Mouse (Mus musculus) lung, postnatal 0 days (tissue): ENCODE measurements around the gene St3gal2. TPM values are rescaled to one million over a fixed set of nuclear protein-coding genes. Genes with fewer than 3 reads are reported as not detected.
A peak's percentile ranks its signal among the peaks of the same experiment; 100 is the strongest.

ENCODE experiments used
- ATAC-seq: fragments of 200-750 bp; cut with Nextera tagmentation; 2 replicates; pipeline ENCODE4 v1.8.0; 2017; ENCODE audit warnings: moderate library complexity
- DNase-seq: peaks from one replicate; pipeline ENCODE4 v3.0.0-alpha.2; 2016; ENCODE audit warnings: low spot score
- H3K27ac ChIP-seq: fragments of 300-500 bp; sonication (generic); 2 replicates; pipeline ENCODE4 v1.5.1; 2014; ENCODE audit warnings: antibody characterized with exemption, mild to moderate bottlenecking, low read length, mixed read lengths
- H3K27me3 ChIP-seq: fragments of 300-500 bp; sonication (generic); replicated peaks from 2 replicates; pipeline ENCODE4 v1.6.1; 2014; ENCODE audit warnings: low read length, mixed read lengths; ENCODE audit not compliant: insufficient read depth
- H3K36me3 ChIP-seq: fragments of 300-500 bp; sonication (generic); 2 replicates; pipeline ENCODE4 v1.6.1; 2014; ENCODE audit warnings: low read length, mixed read lengths; ENCODE audit not compliant: insufficient read depth
- H3K4me1 ChIP-seq: fragments of 300-500 bp; sonication (generic); 2 replicates; pipeline ENCODE4 v1.6.1; 2014; ENCODE audit warnings: antibody characterized with exemption, low read depth, low read length, mixed read lengths; ENCODE audit not compliant: insufficient read depth
- H3K4me2 ChIP-seq: fragments of 300-500 bp; sonication (generic); replicated peaks from 2 replicates; pipeline ENCODE4 v1.6.1; 2014; ENCODE audit warnings: low read depth, mild to moderate bottlenecking, low read length, moderate library complexity, mixed read lengths
- H3K4me3 ChIP-seq: fragments of 300-500 bp; sonication (generic); 2 replicates; pipeline ENCODE4 v1.5.1; 2014; ENCODE audit warnings: low read depth, low read length
- H3K9ac ChIP-seq: fragments of 300-500 bp; sonication (generic); replicated peaks from 2 replicates; pipeline ENCODE4 v1.6.1; 2014; ENCODE audit warnings: low read depth, mild to moderate bottlenecking
- H3K9me3 ChIP-seq: fragments of 300-500 bp; sonication (generic); 2 replicates; pipeline ENCODE4 v1.6.1; 2016; ENCODE audit warnings: low read length, mixed read lengths
- CTCF ChIP-seq: IDR thresholded peaks from 2 replicates; pipeline ENCODE4 v1.5.1; 2016; ENCODE audit warnings: antibody characterized with exemption, mild to moderate bottlenecking
- EP300 ChIP-seq: IDR thresholded peaks from 2 replicates; pipeline ENCODE4 v1.6.1; 2016; ENCODE audit warnings: antibody characterized with exemption, mild to moderate bottlenecking, control low read depth
- WGBS: fragments of 180-500 bp; shearing (Covaris S2); extraction: QIAGEN DNeasy Blood & Tissue Kit; methylation state at CpG from one replicate; pipeline ENCODE4 v1.1.7; 2014; 5-methylcytosine and 5-hydroxymethylcytosine counted together
- polyA plus RNA-seq: library from polyadenylated mRNA; unstranded; fragments of >200 nt; fragmentation: Nextera tagmentation; extraction: Ambion mirVana; gene quantifications from 2 replicates; pipeline ENCODE4 v1.2.1, GENCODE M21; 2015

The St3gal2 gene
- polyA plus RNA-seq, 1 experiment from 2014 or later, result 15.5 TPM

GRCm38 (mm10) chr8:110936217-110936616 lies 16.5 kb downstream of the St3gal2 start:
- ATAC-seq (no peak), DNase-seq (no peak)
- Histone ChIP-seq H3K4me2 (no peak overlapping the region), H3K9me3 (no peaks in the 10 kb centered on the region), H3K36me3 (no peaks in the 10 kb centered on the region), H3K27ac (no peak overlapping the region), H3K27me3 (no peaks in the 10 kb centered on the region), H3K4me1 (peaks cover 13% of the 10 kb centered on the region; the same call in 1 of the 2 replicates), H3K9ac (no peak overlapping the region), H3K4me3 (no peak overlapping the region)
- no peak for TF ChIP-seq CTCF
- TF ChIP-seq EP300, result no peak
- 85% methylated on average over 12 of the region's 12 CpGs for WGBS

GRCm38 (mm10) chr8:110938882-110939589 lies 19.3 kb downstream of the St3gal2 start:
- Histone ChIP-seq H3K4me3 (no peak overlapping the region), H3K27me3 (no peaks in the 10 kb centered on the region), H3K9ac (no peak overlapping the region), H3K27ac (peak overlapping the region; percentile 70), H3K4me1 (peaks cover 8% of the 10 kb centered on the region; the same call in 1 of the 2 replicates), H3K36me3 (no peaks in the 10 kb centered on the region), H3K9me3 (no peaks in the 10 kb centered on the region), H3K4me2 (no peak overlapping the region)
- DNase-seq (peak; percentile 68), ATAC-seq (peak; percentile 70)
- TF ChIP-seq CTCF, result no peak
- peak; percentile 87 for TF ChIP-seq EP300
- WGBS, result 23% methylated on average over 6 of the region's 6 CpGs

- WGBS, result 72% methylated on average over 15 of the region's 15 CpGs
- H3K4me3 ChIP-seq, result no peak overlapping the region
- H3K36me3 ChIP-seq, result no peaks in the 10 kb centered on the region
- no peaks in the 10 kb centered on the region for H3K9me3 ChIP-seq
- TF ChIP-seq EP300 (no peak), CTCF (no peak)
- no peak for DNase-seq
- no peak for ATAC-seq
- no peak overlapping the region for H3K9ac ChIP-seq
- peak overlapping the region; percentile 77 for H3K27ac ChIP-seq
- H3K4me1 ChIP-seq, result peaks cover 8% of the 10 kb centered on the region; the same call in 1 of the 2 replicates
- no peak overlapping the region for H3K4me2 ChIP-seq
- no peaks in the 10 kb centered on the region for H3K27me3 ChIP-seq
These were observed 21.1 kb downstream of the St3gal2 start for GRCm38 (mm10) chr8:110940682-110941452.

GRCm38 (mm10) chr8:110941453-110941948 lies 21.8 kb downstream of the St3gal2 start:
- Histone ChIP-seq H3K4me1 (peaks cover 8% of the 10 kb centered on the region; the same call in 1 of the 2 replicates), H3K27me3 (no peaks in the 10 kb centered on the region), H3K4me3 (no peak overlapping the region), H3K4me2 (no peak overlapping the region; the same call in 1 of the 2 replicates), H3K9ac (no peak overlapping the region), H3K9me3 (no peaks in the 10 kb centered on the region), H3K36me3 (no peaks in the 10 kb centered on the region), H3K27ac (peak overlapping the region; percentile 77)
- peak; percentile 89 for ATAC-seq
- 26% methylated on average over 10 of the region's 10 CpGs for WGBS
- TF ChIP-seq CTCF (no peak), EP300 (peak; percentile 75)
- DNase-seq, result peak; percentile 89

GRCm38 (mm10) chr8:110944276-110944876 lies 24.7 kb downstream of the St3gal2 start:
- Histone ChIP-seq H3K27ac (no peak overlapping the region), H3K4me1 (peaks cover 4% of the 10 kb centered on the region; the same call in 1 of the 2 replicates), H3K9ac (no peak overlapping the region), H3K4me3 (no peak overlapping the region), H3K27me3 (no peaks in the 10 kb centered on the region), H3K9me3 (no peaks in the 10 kb centered on the region), H3K4me2 (no peak overlapping the region), H3K36me3 (no peaks in the 10 kb centered on the region)
- ATAC-seq (no peak), DNase-seq (no peak)
- WGBS, result 71% methylated on average over 7 of the region's 7 CpGs
- no peak for TF ChIP-seq CTCF
- no peak for TF ChIP-seq EP300

- ATAC-seq (no peak), DNase-seq (no peak)
- Histone ChIP-seq H3K9me3 (no peaks in the 10 kb centered on the region), H3K27ac (no peak overlapping the region), H3K27me3 (no peaks in the 10 kb centered on the region), H3K9ac (no peak overlapping the region), H3K36me3 (no peaks in the 10 kb centered on the region), H3K4me2 (no peak overlapping the region), H3K4me3 (no peak overlapping the region), H3K4me1 (peaks cover 4% of the 10 kb centered on the region; the same call in 1 of the 2 replicates)
- TF ChIP-seq EP300 (no peak), CTCF (no peak)
- 64% methylated on average over 4 of the region's 4 CpGs for WGBS
These were observed 26.0 kb downstream of the St3gal2 start for GRCm38 (mm10) chr8:110945716-110946115.
